Mouse (Mus musculus) adrenal gland, adult (tissue): Measurements from ENCODE around the gene Cdh5.

Experiments used
- DNase-seq, 2 experiments: peaks; one replicate each; pipeline ENCODE4 v3.0.0; 2022 to 2023; ENCODE audit warnings: low spot score in 1 of 2; ENCODE audit not compliant: inconsistent age in 2 of 2

The Cdh5 gene

DNA sequence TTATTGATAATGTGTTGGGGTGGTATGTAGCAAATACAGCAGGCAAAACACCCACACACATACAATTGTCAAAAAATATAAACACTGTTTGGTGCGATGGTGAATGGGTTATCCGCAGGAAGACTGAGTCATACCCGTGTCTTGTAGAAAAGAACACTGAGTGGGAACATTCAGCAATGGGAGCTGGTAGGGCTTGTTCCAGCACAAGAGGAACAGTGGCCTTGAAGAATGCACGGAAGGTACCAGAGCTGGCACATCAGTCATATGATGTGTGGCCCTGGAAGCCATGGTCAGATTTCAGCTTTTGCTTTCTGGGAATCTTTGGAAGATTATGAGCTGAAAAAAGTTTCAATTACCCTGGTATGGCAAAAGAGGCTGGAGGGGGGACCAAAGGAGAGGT is 85.4 kb downstream of the Cdh5 start:
- peak in 1 of 2 experiments; percentile 63 for DNase-seq

DNA sequence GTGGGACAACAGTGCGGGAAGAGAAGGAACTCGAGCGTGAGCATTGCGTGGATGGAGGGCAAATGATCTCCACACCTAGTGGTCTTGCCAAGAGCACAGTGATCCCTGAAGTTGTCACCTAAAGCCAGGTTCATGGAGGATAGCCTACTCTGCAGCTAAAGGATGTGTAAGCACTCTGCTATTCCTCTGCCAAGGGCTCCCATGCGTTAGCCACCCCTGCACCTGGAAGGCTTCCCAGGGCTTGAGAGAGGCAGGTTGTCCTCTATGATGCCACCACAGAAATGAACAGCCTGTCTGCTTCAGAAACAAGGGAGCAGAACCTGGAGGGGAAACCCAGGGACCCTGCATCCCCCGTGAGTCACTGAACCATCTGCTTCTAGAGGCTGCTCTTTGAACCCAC is 86.2 kb downstream of the Cdh5 start:
- no peak for DNase-seq

- DNase-seq, result no peak
Measured at GRCm38 (mm10) chr8:104188459-104188858, 87.0 kb downstream of the Cdh5 start.

GRCm38 (mm10) chr8:104190777-104191468 is 89.5 kb downstream of the Cdh5 start:
- DNase-seq, result peak; percentile 58 to 86

DNA sequence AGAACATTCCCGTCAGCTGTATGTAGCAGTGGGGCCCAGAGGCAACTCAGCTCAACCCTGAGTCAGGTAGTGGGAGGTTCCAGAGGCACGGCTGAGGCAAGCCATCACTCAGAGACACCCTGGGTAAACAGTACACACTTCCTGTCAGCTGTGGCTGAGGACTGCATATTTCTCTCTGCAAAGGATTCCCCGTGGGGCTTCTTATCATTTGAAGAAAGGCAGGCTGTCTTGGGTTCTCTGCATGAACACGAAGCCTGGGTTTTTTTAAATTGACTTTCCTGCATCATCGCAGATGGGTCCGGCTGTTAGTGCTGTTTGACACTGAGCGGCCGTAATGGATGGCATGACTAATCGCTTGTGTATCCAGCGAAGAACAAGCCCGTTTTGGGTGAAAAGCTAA is 90.1 kb downstream of the Cdh5 start:
- peak; percentile 62 to 88 for DNase-seq
